Mouse (Mus musculus) colon, adult 2 months (tissue): Measurements from ENCODE around the gene P2rx6. TPM values are rescaled to one million over a fixed set of nuclear protein-coding genes. Genes with fewer than 3 reads are reported as not detected.

Source experiments
- polyA plus RNA-seq: library from polyadenylated mRNA; depleted of rRNA; stranded (reverse); fragments of >200 nt; gene quantifications from 2 replicates; pipeline ENCODE4 v1.2.3, GENCODE M21; 2012; rRNA removed

The P2rx6 gene
- polyA plus RNA-seq = 2.2 and 3.0 TPM in 2 replicates

DNA sequence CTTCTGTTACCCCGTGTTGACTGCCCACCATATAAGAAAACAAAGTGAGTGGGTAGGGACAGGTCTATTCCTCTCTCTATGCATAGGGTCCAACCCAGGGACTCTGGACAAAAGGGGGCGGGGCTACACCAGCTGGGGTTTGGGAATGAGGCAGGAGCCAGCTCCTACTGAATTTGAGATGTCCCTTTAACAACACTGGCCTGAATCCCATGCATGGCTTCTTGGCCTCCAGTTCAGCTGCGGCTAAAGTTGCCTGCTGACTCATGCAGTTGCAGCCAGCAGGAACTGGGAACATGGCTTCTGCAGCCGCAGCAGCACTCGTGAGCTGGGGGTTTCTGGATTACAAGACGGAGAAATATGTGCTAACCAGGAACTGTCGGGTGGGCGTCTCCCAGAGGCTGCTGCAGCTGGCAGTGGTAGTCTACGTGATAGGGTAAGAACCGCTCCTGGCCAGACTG lies at the start of gene P2rx6:
TSS of gene P2rx6 (plus strand) at position 135 of the 458 bp plus-strand sequence.

DNA sequence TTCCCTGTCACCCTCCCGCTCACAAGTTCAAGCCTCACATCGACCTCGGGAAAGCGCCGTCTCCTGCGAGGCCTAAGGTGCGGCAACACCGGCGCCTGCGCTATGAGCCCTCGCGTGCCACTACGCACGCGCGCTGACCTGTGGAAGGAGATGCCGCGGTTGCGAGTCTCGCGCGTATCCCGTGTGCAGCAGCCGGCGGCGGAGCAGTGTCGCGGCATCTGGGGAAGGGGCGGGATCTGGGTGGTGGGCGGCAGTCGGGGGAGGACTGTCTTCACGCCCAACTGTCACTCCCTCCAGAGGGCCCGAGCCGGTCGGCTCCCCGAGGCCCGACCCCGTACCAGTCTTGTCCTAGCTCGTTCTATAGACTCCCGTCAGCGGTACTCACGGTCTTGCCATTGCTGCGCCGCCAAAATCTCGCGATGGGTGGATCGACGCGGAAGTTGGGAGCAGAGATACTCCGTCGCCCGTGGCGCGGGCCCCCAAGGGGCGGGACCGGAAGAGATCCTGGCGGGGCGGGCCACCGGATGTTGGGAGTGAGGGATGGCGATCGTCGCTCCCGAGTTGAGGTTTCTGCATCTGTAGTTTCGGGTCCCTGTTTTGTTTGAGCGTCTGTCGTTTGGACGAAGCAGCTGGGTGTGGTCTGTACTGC lies 30.9 kb upstream of the P2rx6 start, which contains the start of gene Thap7:
TSS of gene Thap7 (minus strand) at position 497 of the 649 bp plus-strand sequence.

DNA sequence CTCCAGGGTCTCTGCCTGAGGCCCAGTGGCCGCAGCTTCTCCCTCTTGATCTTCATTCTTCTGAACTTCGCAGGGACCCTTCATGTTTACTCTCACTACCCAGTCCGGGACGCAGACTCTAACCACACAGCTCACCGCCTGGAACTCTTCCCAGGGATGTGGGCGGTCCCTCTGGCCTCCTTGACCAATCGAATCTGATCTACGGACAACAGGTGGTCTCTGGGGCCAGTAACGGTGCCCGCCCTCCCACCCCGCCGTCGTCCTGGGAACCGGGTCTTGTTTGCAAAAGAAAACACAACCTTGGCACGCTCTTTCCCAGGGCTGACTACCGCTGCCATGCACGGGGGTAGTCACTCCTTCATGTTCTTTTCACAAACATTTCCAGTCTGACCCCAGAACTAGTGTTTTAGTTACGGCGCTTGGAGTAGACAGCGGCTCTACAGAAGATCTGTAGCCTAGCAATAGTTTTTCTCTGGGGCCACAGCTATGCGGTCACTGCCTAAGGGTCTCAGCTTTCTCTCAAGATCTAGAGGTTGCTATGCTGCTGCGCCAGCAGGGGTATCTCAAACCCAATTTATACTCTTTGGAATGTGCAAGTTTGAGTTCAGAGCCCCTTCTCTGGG lies 446 bp upstream of the P2rx6 start, which contains the start of gene Lrrc74b:
TSS of gene Lrrc74b (minus strand) at position 120 of the 623 bp plus-strand sequence.

DNA sequence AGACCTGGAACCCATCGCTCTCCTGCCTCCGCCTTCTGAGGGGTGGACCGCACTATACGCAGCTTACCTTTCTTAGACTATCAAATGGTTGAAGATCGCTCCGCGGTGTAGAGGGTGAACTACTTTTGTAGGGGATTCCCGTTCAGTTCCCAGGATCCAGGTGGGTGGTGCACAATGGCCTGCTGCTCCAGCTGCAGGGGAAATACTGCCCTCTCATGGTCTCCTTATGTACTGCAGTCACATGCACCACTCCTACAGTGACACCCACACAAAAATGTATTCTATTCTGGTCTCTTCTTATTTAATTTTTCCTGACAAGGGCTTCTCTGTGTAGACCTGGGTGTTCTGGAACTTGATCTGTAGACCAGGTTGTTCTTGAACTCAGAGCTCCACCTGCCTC lies 21.4 kb downstream of the P2rx6 start, which contains the start of gene Slc7a4:
TSS of gene Slc7a4 (minus strand) at position 151 of the 400 bp plus-strand sequence.

DNA sequence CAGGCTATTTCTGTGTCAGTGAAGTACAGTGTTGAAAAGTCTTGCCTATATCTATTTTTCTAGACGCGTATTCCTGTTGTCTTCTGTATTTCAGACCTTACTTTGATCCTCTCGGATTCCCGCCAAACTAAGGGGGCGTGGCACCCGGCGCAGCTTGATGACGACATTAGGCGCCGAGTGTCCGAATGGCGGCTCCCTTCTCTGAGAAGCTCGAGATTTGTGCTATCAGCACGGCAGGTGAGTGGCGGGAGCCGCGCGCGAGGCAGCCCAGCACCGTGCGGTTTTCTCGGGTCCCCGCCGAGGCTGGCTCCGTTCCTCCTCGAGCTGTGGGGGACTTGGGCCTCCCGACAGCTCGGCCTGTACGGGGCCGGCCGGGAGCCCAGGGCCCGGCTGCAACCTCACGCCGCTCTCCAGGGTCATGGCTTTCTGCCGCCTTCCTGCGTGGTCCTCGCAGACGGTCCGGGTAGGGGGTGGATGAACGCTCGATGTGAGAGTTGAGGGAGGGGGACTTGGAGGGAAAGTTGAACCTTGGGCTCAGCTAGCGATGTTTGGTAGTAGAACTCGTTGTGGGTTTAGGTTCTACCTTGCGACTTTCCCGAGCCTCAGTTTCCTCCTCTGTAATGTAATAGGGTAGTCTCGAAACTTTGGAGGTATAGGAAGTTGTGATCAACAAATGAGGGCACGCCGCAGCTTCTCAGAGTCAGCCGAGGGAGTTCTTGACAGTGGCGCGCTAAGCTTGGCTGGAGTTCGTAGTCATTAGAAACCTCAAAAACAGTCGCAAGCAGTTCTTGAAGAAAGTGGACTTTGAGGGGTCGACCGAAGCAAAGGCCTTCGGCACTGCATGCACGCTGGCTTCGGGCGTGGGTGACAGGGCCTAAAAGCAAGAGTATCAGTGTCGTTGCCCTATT lies 57.8 kb downstream of the P2rx6 start, which contains the start of gene Smpd4:
TSS of gene Smpd4 (plus strand) at position 157 of the 908 bp plus-strand sequence.

Other genes with a start within 250 kb of the P2rx6 start
- gene Serpind1, start 230.5 kb upstream of the P2rx6 start, polyA plus RNA-seq = 0.05 and 0.16 TPM in 2 replicates
- gene Snap29, start 155.9 kb upstream of the P2rx6 start, polyA plus RNA-seq = 4.3 and 4.5 TPM in 2 replicates
- 37.9 and 39.7 TPM in 2 replicates for gene Pi4ka, start 155.6 kb upstream of the P2rx6 start, polyA plus RNA-seq
- gene Crkl, start 109.9 kb upstream of the P2rx6 start, polyA plus RNA-seq = 40.0 and 48.0 TPM in 2 replicates
- gene Aifm3, start 72.3 kb upstream of the P2rx6 start, polyA plus RNA-seq = 1.3 and 1.5 TPM in 2 replicates
- 193 and 231 TPM in 2 replicates for gene Lztr1, start 53.2 kb upstream of the P2rx6 start, polyA plus RNA-seq
- 75.2 and 88.5 TPM in 2 replicates for gene Thap7, start 30.7 kb upstream of the P2rx6 start, polyA plus RNA-seq
- gene Lrrc74b, start 638 bp upstream of the P2rx6 start, polyA plus RNA-seq = 0.21 and 0.27 TPM in 2 replicates
- 42.4 and 57.8 TPM in 2 replicates for gene Slc7a4, start 21.3 kb downstream of the P2rx6 start, polyA plus RNA-seq
- 39.0 and 43.5 TPM in 2 replicates for gene Smpd4, start 57.5 kb downstream of the P2rx6 start, polyA plus RNA-seq
- 1.4 and 2.2 TPM in 2 replicates for gene Ccdc74a, start 84.6 kb downstream of the P2rx6 start, polyA plus RNA-seq
- 133 and 153 TPM in 2 replicates for gene Med15, start 171.0 kb downstream of the P2rx6 start, polyA plus RNA-seq
- 63.7 and 64.9 TPM in 2 replicates for gene Klhl22, start 197.7 kb downstream of the P2rx6 start, polyA plus RNA-seq
- gene Scarf2, start 235.4 kb downstream of the P2rx6 start, polyA plus RNA-seq = 60.4 and 61.4 TPM in 2 replicates